Mouse (Mus musculus) left cerebral cortex, postnatal 36 days (tissue): Measurements from ENCODE around the gene Irf8. TPM values are rescaled to one million over a fixed set of nuclear protein-coding genes. Genes with fewer than 3 reads are reported as not detected.

Experiments
- DNase-seq, 2 experiments: peaks; one replicate each; pipeline ENCODE4 v3.0.0; 2021 to 2022; ENCODE audit warnings: low spot score in 2 of 2, mixed read lengths in 1 of 2
- intact Hi-C: fragments of 180-260 bp; cut with DNase I; formaldehyde crosslinking; loops from one replicate; pipeline ENCODE4 v1.15.1; 2025
- total RNA-seq, 2 experiments: library from RNA; stranded (reverse); gene quantifications; 2 replicates each; pipeline ENCODE4 v1.2.3; 2021

Irf8 gene
- 1 to 10 TPM; 5.2 to 5.5 TPM for total RNA-seq

GRCm38 (mm10) chr8:120735770-120736481, at the start of gene Irf8:
TSS of gene Irf8 (plus strand) at chr8:120736358.
- intact Hi-C loops = loop anchor here (5.0 kb wide), 2 partner anchors 54 to 61 kb away; no protein-coding TSS in a partner anchor
- peak; percentile 77 to 79 for DNase-seq

- intact Hi-C loops = no loop called here
- no peak for DNase-seq
Measured at GRCm38 (mm10) chr8:120686576-120686975, 49.6 kb upstream of the Irf8 start.

GRCm38 (mm10) chr8:120687786-120688185, 48.4 kb upstream of the Irf8 start:
- intact Hi-C loops = no loop called here
- no peak for DNase-seq

- DNase-seq = no peak
- intact Hi-C loops = no loop called here
Measured at GRCm38 (mm10) chr8:120688511-120688910, 47.6 kb upstream of the Irf8 start.

DNA sequence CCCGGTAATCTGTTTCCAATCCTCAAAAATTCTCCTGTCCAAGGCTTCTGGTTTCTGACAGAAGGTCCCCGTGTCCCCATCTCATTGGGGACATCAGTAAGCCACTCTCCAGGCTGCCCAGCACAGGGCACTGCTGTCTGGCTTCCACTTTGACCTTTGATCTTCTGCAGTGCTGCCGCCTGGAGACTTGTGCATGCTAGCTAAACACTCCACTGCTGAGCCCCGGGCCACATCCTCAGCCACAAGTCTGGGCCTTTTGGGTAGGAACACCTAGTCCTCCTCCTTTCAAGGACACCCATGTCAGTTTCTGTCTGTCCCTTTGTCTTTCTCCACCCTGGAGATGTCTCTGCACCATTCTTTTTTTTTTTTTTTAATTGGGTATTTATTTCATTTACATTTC, 43.2 kb upstream of the Irf8 start:
- intact Hi-C loops = no loop called here
- no peak for DNase-seq

GRCm38 (mm10) chr8:120693861-120694493, 42.2 kb upstream of the Irf8 start:
- DNase-seq = no peak
- intact Hi-C loops = no loop called here

GRCm38 (mm10) chr8:120696401-120697153, 39.6 kb upstream of the Irf8 start:
- no peak for DNase-seq
- intact Hi-C loops = no loop called here

- DNase-seq = no peak
- intact Hi-C loops = no loop called here
Measured at GRCm38 (mm10) chr8:120697154-120697978, 38.8 kb upstream of the Irf8 start.

GRCm38 (mm10) chr8:120697979-120698272, 38.2 kb upstream of the Irf8 start:
- intact Hi-C loops = no loop called here
- DNase-seq = no peak

DNA sequence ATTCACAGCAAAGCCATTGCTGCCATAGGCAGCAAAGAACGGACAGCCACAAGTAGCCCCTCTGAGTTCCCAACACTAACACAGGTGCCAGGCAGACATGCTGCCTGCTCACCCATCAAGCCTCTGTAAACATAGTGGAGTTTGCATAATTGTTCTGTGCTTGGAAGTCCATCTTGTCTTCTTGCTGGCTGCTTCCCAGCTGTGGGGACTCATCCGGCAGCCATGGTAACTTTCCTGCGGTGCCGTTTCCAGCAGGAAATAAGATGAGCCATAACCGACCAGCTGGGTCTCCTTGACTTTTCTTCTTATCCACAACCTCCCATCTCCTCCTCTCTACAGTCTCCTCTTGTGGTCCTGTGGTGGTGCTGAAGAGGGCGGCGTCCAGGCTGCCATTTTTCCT, 37.7 kb upstream of the Irf8 start:
- intact Hi-C loops = no loop called here
- no peak for DNase-seq

DNA sequence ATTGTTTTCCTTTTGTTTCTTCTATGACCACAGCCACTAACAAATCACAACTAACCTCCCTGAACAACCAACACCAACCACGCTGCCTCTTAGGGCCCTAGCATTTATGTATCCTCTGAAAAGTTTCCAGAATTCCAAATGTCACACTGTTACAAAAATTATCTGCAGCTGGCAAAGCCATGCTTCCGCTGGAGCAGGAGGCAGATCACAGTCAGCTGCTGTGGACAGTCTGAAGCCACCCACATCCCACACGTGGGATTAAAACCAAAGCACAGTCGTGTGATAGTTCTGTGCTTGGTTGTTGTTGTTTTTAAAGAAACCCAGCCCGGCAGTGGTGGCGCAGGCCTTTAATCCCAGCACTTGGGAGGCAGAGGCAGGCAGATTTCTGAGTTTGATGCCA, 37.1 kb upstream of the Irf8 start:
- intact Hi-C loops = no loop called here
- DNase-seq = no peak

GRCm38 (mm10) chr8:120699565-120699964, 36.6 kb upstream of the Irf8 start:
- intact Hi-C loops = no loop called here
- DNase-seq = no peak

- no peak for DNase-seq
- intact Hi-C loops = no loop called here
Measured at GRCm38 (mm10) chr8:120700053-120700452, 36.1 kb upstream of the Irf8 start.

DNA sequence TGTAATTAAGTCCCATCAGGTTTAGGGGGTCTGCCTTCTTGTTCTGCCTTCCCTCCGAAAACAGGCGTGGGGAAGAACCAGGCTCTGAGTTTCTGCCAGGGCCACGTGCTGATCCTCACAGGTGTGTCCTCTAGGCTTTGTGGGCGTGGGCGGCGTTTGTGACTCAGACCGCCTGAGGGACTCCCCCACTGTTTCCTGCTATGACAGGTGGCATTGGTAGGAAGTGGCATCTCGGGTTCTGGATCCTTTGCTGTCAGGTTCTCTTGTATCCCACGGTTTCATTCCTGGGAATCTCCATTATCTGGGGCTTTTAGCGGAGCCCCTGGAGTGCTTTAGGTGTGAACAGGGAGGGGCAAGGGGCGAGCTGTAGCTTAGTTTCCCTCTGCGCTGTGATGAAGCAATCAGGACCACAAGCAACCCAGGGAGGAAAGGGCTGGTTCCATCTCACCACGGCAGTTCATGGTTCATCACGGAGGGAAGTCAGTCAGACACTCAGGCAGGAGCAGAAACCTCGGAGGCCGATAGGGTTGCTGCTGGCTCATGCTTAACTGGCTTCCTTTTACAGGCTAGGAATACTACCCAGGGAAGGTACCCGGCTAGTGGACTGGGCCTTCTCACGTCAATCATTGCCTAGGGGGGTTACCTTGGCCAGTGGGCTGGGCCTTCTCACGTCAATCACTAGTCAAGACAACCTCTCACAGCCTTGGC, 34.2 kb upstream of the Irf8 start:
- intact Hi-C loops = no loop called here
- DNase-seq = no peak

- intact Hi-C loops = no loop called here
- DNase-seq = no peak
Measured at GRCm38 (mm10) chr8:120704203-120704602, 32.0 kb upstream of the Irf8 start.

DNA sequence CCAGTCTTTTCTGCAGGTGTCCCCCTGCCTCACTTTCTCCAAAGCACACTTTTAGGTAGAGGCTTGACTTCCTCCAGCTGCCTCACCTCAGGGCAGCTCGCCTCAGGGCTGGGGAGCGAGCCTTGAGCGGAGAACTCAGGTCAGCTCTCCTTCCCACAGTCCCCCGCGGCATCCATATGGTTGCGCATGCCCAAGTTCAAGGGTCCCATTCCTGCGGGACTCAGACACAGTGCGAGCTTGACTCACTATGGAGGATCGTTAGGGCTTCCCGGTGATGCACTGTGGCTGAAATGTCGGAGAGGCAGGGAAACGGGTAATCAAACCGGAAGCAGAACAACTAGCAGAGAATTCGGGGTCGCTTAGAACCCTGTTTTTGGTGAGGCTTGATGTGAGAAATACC, 31.0 kb upstream of the Irf8 start:
- intact Hi-C loops = no loop called here
- no peak for DNase-seq

DNA sequence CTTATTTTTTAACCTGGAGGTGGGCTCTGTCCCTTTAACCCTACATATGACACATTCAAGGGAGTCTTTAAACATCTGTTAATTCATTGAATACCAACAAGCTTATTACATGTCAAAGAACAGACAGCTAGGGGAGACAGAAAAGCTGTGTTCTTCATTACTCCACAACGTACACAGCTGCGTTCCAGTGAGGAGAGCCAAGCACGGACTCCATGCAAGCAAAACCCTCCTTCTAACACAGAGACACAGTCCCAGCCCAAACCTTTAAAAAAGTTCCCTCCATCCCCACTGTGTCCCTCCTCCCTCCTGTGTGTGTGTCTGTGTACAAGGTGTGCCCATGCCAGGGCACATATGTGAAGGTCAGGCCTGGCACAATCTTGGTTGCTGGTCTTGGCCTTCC, 30.0 kb upstream of the Irf8 start:
- intact Hi-C loops = no loop called here
- no peak for DNase-seq

GRCm38 (mm10) chr8:120709176-120709575, 27.0 kb upstream of the Irf8 start:
- intact Hi-C loops = no loop called here
- DNase-seq = no peak

DNA sequence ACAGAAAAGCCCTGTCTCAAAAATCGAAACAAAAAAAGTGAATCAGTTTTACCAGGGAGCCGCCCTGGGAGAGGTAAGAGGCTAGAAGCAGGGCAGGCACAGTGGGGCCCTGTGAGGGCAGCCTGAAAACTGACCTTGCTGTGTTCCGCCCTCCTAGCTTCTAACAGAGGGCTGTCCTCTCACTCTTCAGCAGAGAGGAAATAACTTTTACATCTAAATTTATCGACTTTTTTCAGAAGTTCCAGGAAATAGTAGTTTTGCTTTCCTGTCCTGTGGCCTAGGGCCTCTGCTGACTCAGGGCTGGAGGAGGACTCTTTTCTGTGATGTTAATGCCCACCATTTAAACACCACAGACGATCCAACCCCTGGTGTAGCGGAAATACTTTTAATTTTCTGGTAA, 21.0 kb upstream of the Irf8 start:
- DNase-seq = no peak
- intact Hi-C loops = no loop called here
